Mouse (Mus musculus): ENCODE measurements at regions not wholly inside any gene's neighbourhood (a gene's known extent, or its start where the extent isn't known, plus 50 kb on each side); places are given as distances from the start of the nearest gene placed in this dataset.

DNA sequence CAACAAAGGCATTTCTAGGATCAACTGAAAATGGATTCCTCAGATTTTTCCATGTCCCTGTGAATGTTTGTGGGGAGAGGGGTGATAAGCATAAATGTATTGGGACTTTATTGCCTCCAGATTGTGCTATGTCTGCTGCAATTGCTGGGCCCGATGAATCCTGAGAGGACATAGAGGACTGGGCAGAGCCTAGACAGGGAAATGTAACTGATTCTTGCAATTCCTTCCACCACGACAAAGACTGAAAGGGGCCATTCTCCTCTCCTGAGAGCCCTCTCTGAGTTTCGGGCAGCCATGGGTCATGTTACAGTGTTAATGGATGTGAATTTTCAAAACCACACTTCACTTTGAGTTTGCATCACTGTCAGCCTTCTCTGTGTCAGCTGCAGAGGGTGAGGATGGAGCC, 159.7 kb upstream of the Gdf10 start:
- Histone ChIP-seq H3K9ac (ENCODE audit: low read length) (no peak overlapping the region), H3K9me3 (replicated peaks; ENCODE audit: control insufficient read depth, low read length) (no peaks in the 10 kb centered on the region), H3K4me2 (ENCODE audit: low read length) (no peak overlapping the region), H3K4me3 (ENCODE audit: low read depth, low read length) (no peak overlapping the region), H3K27me3 (replicated peaks; ENCODE audit: control insufficient read depth, insufficient read depth, low read length) (no peaks in the 10 kb centered on the region), H3K27ac (ENCODE audit: low read depth, low read length) (no peak overlapping the region), H3K4me1 (ENCODE audit: control insufficient read depth, insufficient read depth, low read length) (no peaks in the 10 kb centered on the region), H3K36me3 (ENCODE audit: control insufficient read depth, insufficient read depth, low read length) (no peaks in the 10 kb centered on the region)
- ATAC-seq (no peak), DNase-seq (ENCODE audit: low spot score) (no peak)
- WGBS: 65% methylated on average over 3 of the region's 3 CpGs

DNA sequence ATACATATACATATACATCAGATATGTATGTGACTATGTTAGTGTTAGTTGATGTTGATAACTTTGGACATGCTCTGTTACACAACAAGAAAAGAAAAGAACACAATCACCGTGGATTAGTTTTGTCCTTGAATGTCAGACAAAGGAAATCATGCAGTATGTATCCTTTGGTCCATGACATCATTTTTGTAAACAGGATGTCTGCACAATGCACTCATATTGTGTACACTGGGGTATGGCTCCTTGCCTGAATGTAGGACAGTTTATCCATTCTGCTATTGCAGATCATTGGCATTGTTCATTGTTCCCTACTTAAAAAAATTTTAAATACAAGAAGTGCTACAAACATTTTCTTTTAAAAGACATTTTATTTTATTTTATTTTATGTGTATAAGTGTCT, 157.6 kb upstream of the Gdf10 start:
- no peak overlapping the region for H3K27ac ChIP-seq (ENCODE audit: low read depth, low read length)
- H3K4me3 ChIP-seq (ENCODE audit: low read depth, low read length): no peak overlapping the region
- no peak overlapping the region for H3K9ac ChIP-seq (ENCODE audit: low read length)
- no peaks in the 10 kb centered on the region for H3K36me3 ChIP-seq (ENCODE audit: control insufficient read depth, insufficient read depth, low read length)
- H3K9me3 ChIP-seq (replicated peaks; ENCODE audit: control insufficient read depth, low read length): no peaks in the 10 kb centered on the region
- no peaks in the 10 kb centered on the region for H3K27me3 ChIP-seq (replicated peaks; ENCODE audit: control insufficient read depth, insufficient read depth, low read length)
- H3K4me2 ChIP-seq (ENCODE audit: low read length): no peak overlapping the region
- 89% methylated on average over 1 of the region's 1 CpGs for WGBS
- no peaks in the 10 kb centered on the region for H3K4me1 ChIP-seq (ENCODE audit: control insufficient read depth, insufficient read depth, low read length)
- no peak for DNase-seq (ENCODE audit: low spot score)
- no peak for ATAC-seq

DNA sequence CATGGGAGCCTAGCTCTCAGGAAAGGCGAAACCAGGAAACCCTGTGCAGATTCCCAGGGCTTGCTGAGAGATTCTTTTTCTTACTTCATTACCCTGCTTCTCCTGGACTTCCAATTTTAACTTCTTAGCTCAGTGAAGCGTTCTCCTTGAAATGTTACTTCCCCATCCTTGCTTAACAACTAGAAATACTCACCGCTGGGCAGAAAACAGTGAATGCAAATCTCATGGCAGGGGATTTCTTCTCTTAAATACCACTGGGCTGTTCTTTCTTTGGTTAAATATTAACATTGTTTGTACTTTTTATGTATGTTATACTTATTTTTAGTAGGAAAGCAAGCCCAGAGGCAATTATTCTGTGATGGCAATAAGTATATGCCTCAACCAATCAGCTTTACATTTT, 151.0 kb upstream of the Gdf10 start:
- Histone ChIP-seq H3K36me3 (ENCODE audit: control insufficient read depth, insufficient read depth, low read length) (no peaks in the 10 kb centered on the region), H3K4me2 (ENCODE audit: low read length) (no peak overlapping the region), H3K27me3 (replicated peaks; ENCODE audit: control insufficient read depth, insufficient read depth, low read length) (no peaks in the 10 kb centered on the region), H3K9ac (ENCODE audit: low read length) (no peak overlapping the region), H3K4me3 (ENCODE audit: low read depth, low read length) (no peak overlapping the region), H3K27ac (ENCODE audit: low read depth, low read length) (no peak overlapping the region), H3K9me3 (replicated peaks; ENCODE audit: control insufficient read depth, low read length) (no peaks in the 10 kb centered on the region), H3K4me1 (ENCODE audit: control insufficient read depth, insufficient read depth, low read length) (no peaks in the 10 kb centered on the region)
- no peak for ATAC-seq
- 88% methylated on average over 3 of the region's 3 CpGs for WGBS
- no peak for DNase-seq (ENCODE audit: low spot score)

- H3K4me3 ChIP-seq (ENCODE audit: low read depth, low read length): no peak overlapping the region
- no peaks in the 10 kb centered on the region for H3K9me3 ChIP-seq (replicated peaks; ENCODE audit: control insufficient read depth, low read length)
- no peak overlapping the region for H3K9ac ChIP-seq (ENCODE audit: low read length)
- no peak overlapping the region for H3K4me2 ChIP-seq (ENCODE audit: low read length)
- H3K36me3 ChIP-seq (ENCODE audit: control insufficient read depth, insufficient read depth, low read length): no peaks in the 10 kb centered on the region
- no peaks in the 10 kb centered on the region for H3K4me1 ChIP-seq (ENCODE audit: control insufficient read depth, insufficient read depth, low read length)
- 34% methylated on average over 2 of the region's 2 CpGs for WGBS
- ATAC-seq (no peak), DNase-seq (ENCODE audit: low spot score) (no peak)
- no peaks in the 10 kb centered on the region for H3K27me3 ChIP-seq (replicated peaks; ENCODE audit: control insufficient read depth, insufficient read depth, low read length)
- H3K27ac ChIP-seq (ENCODE audit: low read depth, low read length): no peak overlapping the region
These were observed 133.8 kb upstream of the Gdf10 start for GRCm38 (mm10) chr14:33789556-33789955.

- H3K4me3 ChIP-seq (ENCODE audit: low read depth, low read length): no peak overlapping the region
- no peaks in the 10 kb centered on the region for H3K9me3 ChIP-seq (replicated peaks; ENCODE audit: control insufficient read depth, low read length)
- no peak overlapping the region for H3K27ac ChIP-seq (ENCODE audit: low read depth, low read length)
- H3K4me2 ChIP-seq (ENCODE audit: low read length): no peak overlapping the region
- H3K4me1 ChIP-seq (ENCODE audit: control insufficient read depth, insufficient read depth, low read length): no peaks in the 10 kb centered on the region; the same call in 1 of the 2 replicates
- H3K27me3 ChIP-seq (replicated peaks; ENCODE audit: control insufficient read depth, insufficient read depth, low read length): no peaks in the 10 kb centered on the region
- WGBS: 56% methylated on average over 3 of the region's 3 CpGs
- ATAC-seq (no peak), DNase-seq (ENCODE audit: low spot score) (no peak)
- no peak overlapping the region for H3K9ac ChIP-seq (ENCODE audit: low read length)
- no peaks in the 10 kb centered on the region for H3K36me3 ChIP-seq (ENCODE audit: control insufficient read depth, insufficient read depth, low read length)
These were observed 129.1 kb upstream of the Gdf10 start for GRCm38 (mm10) chr14:33794262-33794661.

DNA sequence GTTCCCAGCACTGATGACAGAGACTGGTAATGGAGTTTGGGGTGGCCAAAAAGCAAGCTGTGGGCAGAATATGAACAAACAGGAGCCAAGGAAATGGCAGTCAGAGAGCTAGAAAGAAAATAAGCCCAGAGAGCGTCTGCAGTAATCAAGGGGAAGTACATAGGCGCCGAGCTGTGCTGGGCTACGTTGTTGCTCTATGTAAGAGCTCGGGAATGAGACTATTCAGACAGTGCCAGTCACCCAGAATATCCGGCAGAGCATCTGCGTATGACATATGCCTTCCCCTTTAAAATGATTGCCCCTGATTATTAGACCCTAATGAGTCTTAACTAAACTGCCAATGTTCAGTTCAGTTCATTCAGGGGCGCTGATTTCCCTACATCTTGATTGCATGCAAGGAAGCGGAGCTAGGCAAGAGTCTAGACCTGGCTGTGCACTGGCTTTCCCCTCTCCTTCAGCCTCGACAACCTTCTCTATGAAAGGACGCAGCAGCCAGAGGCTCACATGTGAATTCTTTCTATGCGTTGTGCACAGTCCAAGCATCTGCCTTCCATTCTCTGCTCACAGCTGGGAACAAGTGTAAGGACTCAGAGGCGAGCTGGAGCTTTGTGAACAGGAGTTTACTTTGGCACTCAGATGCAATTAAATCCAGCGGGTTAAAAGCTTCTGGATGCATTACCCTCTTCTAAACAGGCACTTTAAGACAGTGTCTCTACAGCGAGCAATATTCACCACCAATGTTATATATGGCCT, 125.7 kb upstream of the Gdf10 start:
- Histone ChIP-seq H3K36me3 (ENCODE audit: control insufficient read depth, insufficient read depth, low read length) (no peaks in the 10 kb centered on the region), H3K4me1 (ENCODE audit: control insufficient read depth, insufficient read depth, low read length) (no peaks in the 10 kb centered on the region; the same call in 1 of the 2 replicates), H3K27ac (ENCODE audit: low read depth, low read length) (peak overlapping the region; percentile 44; the same call in 1 of the 2 replicates), H3K9me3 (replicated peaks; ENCODE audit: control insufficient read depth, low read length) (no peaks in the 10 kb centered on the region), H3K4me3 (ENCODE audit: low read depth, low read length) (no peak overlapping the region), H3K9ac (ENCODE audit: low read length) (peak overlapping the region; percentile 37; the same call in 1 of the 2 replicates), H3K4me2 (ENCODE audit: low read length) (peak overlapping the region; percentile 16; the same call in 1 of the 2 replicates), H3K27me3 (replicated peaks; ENCODE audit: control insufficient read depth, insufficient read depth, low read length) (no peaks in the 10 kb centered on the region)
- peak; percentile 45 for DNase-seq (ENCODE audit: low spot score)
- ATAC-seq: peak; percentile 65; the same call in 1 of the 2 replicates
- WGBS: 31% methylated on average over 15 of the region's 15 CpGs

GRCm38 (mm10) chr14:33804321-33804720, 119.1 kb upstream of the Gdf10 start:
- Histone ChIP-seq H3K4me1 (ENCODE audit: control insufficient read depth, insufficient read depth, low read length) (no peaks in the 10 kb centered on the region), H3K9ac (ENCODE audit: low read length) (no peak overlapping the region), H3K27ac (ENCODE audit: low read depth, low read length) (no peak overlapping the region), H3K36me3 (ENCODE audit: control insufficient read depth, insufficient read depth, low read length) (no peaks in the 10 kb centered on the region), H3K4me2 (ENCODE audit: low read length) (no peak overlapping the region), H3K4me3 (ENCODE audit: low read depth, low read length) (no peak overlapping the region), H3K9me3 (replicated peaks; ENCODE audit: control insufficient read depth, low read length) (no peaks in the 10 kb centered on the region), H3K27me3 (replicated peaks; ENCODE audit: control insufficient read depth, insufficient read depth, low read length) (no peaks in the 10 kb centered on the region)
- ATAC-seq: no peak
- 94% methylated on average over 3 of the region's 3 CpGs for WGBS
- no peak for DNase-seq (ENCODE audit: low spot score)

DNA sequence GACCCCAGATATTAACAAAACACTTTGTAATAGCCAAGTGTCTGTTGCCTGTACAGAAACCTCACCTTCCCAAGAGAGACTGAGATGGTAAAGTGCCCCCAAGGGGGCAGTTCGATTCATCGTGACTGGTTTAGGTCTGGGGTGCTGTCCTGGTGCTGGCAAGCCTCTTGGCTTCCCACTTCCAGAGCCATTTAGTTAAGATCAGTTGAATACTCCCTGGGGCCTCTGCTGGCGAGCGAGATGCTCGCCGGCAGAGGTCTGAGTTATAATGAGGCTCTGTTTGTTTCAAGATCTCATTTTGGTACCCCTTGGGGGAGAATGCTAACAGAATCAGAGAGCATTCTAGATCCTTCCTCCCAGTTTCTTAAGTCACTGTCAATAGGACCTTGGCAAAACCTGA, 118.7 kb upstream of the Gdf10 start:
- DNase-seq (ENCODE audit: low spot score): no peak
- H3K9me3 ChIP-seq (replicated peaks; ENCODE audit: control insufficient read depth, low read length): no peaks in the 10 kb centered on the region
- no peak overlapping the region for H3K4me2 ChIP-seq (ENCODE audit: low read length)
- no peaks in the 10 kb centered on the region for H3K36me3 ChIP-seq (ENCODE audit: control insufficient read depth, insufficient read depth, low read length)
- no peak for ATAC-seq
- H3K4me3 ChIP-seq (ENCODE audit: low read depth, low read length): no peak overlapping the region
- H3K9ac ChIP-seq (ENCODE audit: low read length): no peak overlapping the region
- no peaks in the 10 kb centered on the region for H3K4me1 ChIP-seq (ENCODE audit: control insufficient read depth, insufficient read depth, low read length)
- H3K27ac ChIP-seq (ENCODE audit: low read depth, low read length): no peak overlapping the region
- 64% methylated on average over 6 of the region's 6 CpGs for WGBS
- H3K27me3 ChIP-seq (replicated peaks; ENCODE audit: control insufficient read depth, insufficient read depth, low read length): no peaks in the 10 kb centered on the region

DNA sequence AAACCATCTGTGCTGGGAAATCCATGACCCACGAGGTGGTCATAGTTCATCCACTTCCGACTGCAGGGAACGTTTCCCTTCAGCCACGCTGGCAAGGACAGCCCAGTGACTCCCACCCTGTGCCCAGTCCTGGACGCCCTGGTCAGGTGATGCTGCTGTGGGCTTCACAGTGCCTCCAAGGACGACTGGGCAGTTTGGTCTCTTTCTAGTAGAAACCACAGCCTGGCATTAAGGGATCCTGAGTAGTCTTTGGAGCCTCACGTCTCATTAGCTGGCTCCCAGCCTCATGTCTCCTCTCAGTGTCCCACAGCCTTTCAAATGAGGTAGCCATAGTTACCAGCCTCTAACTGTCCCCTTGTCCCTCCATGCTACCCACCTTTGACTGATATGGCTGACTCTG, 116.2 kb upstream of the Gdf10 start:
- WGBS: 83% methylated on average over 7 of the region's 7 CpGs
- no peak overlapping the region for H3K4me2 ChIP-seq (ENCODE audit: low read length)
- no peaks in the 10 kb centered on the region for H3K9me3 ChIP-seq (replicated peaks; ENCODE audit: control insufficient read depth, low read length)
- no peak overlapping the region for H3K27ac ChIP-seq (ENCODE audit: low read depth, low read length)
- no peak overlapping the region for H3K4me3 ChIP-seq (ENCODE audit: low read depth, low read length)
- H3K27me3 ChIP-seq (replicated peaks; ENCODE audit: control insufficient read depth, insufficient read depth, low read length): no peaks in the 10 kb centered on the region
- no peak overlapping the region for H3K9ac ChIP-seq (ENCODE audit: low read length)
- no peak for ATAC-seq
- H3K36me3 ChIP-seq (ENCODE audit: control insufficient read depth, insufficient read depth, low read length): no peaks in the 10 kb centered on the region
- H3K4me1 ChIP-seq (ENCODE audit: control insufficient read depth, insufficient read depth, low read length): no peaks in the 10 kb centered on the region
- no peak for DNase-seq (ENCODE audit: low spot score)

All from forebrain, embryonic 14.5 days (tissue).